Comparison of ENCODE assay signal across 8 mouse cellular contexts in the genomic region with DNA sequence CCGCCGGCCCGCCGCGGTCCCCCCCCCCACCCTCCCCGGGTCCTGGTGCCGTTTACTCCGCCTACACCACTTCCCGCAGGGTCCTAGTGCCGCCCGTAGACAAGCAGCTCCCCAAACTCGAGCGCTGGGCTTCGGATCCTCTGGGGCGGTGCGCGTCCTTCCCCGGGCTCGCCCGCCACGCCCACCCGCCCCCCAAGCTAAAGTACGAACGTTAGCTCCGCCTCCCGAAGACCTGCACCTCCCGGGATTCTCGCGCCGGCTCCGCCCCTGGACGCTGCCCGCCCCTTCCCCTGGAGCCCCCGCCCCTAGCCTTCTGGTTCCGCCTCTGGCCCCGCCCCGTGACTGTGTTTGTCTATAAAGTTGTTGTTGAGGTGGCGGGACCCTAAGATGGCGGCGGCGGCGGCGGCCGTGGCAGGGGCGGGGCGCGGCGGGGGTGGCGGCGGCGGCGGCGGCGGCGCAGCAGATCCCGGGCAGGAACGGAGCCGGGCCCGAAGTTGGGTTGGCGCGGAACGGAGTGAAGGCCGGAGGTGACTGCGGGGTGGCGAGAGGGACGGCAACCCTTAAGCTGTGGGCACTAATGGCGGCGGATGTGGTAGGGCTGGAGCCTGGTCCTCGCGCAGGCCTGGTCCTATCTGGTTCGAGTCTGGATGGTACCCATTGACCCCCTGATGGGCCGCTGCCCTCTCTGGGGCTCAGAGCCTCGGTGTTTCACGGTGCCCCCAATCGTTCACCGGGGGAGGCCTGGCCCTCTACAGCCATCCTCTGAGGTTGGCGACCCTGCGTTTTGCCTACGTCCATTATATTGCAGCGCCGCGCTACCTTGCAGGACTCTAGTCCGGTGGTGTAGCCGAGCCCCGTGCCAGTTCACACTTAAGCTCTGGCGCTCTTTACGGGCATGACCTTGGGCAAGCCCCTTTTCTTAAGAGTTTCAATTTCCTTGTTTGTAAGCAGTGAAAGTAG. TPM values are rescaled to one million over a fixed set of nuclear protein-coding genes. Genes with fewer than 3 reads are reported as not detected.
DNase-seq lines count a peak whose midpoint lies in the region; ATAC-seq and TF ChIP-seq lines count a peak whose summit lies in the region.

A gene (minus strand): TSS at position 198 of the 960 bp plus-strand sequence.
A gene (plus strand): TSS at position 363 of the 960 bp plus-strand sequence.

- ATAC-seq in cerebellum, adult (ENCODE audit: insufficient number of reproducible peaks, low FRiP score, low TSS enrichment) = peak; percentile 63
- peak; percentile 94 for ATAC-seq in forebrain, embryonic 14.5 days
- peak; percentile 94 for ATAC-seq in neural tube, embryonic 15.5 days (ENCODE audit: low FRiP score)

- no peak for TF ChIP-seq EP300 in ES-Bruce4 (IDR thresholded peaks at IDR 0.05; ENCODE audit: insufficient read depth, low read depth, low read length)

- TF ChIP-seq POLR2A in ES-Bruce4 (IDR thresholded peaks at IDR 0.05; ENCODE audit: insufficient read depth, low read length) = no peak

- no peak for TF ChIP-seq CTCF in ES-Bruce4 (IDR thresholded peaks at IDR 0.05; ENCODE audit: low read depth, low read length)

- DNase-seq in forebrain, embryonic 14.5 days (ENCODE audit: low spot score) = peak; percentile 98
- DNase-seq in heart, postnatal 14 days = peak; percentile 95 to 96
- peak; percentile 94 for DNase-seq in layer of hippocampus, adult 11-12 months (ENCODE audit: low spot score)
- DNase-seq in lung, adult 18-20 months = peak; percentile 91 to 93
- DNase-seq in testis, postnatal 14 days (ENCODE audit: low spot score) = peak; percentile 96

- H3K4me1 ChIP-seq in ES-Bruce4 (ENCODE audit: control insufficient read depth, insufficient read depth, low read length) = no peaks in the 10 kb centered on the region
- peaks cover 16% of the 10 kb centered on the region for H3K4me1 ChIP-seq in forebrain, embryonic 14.5 days (ENCODE audit: control insufficient read depth, insufficient read depth, low read length)
- peaks cover 53% of the 10 kb centered on the region for H3K4me1 ChIP-seq in neural tube, embryonic 15.5 days

- H3K27ac ChIP-seq in ES-Bruce4 (ENCODE audit: insufficient read depth, low read length) = peak within 1 kb of the TSS; percentile 34
- H3K27ac ChIP-seq in forebrain, embryonic 14.5 days (ENCODE audit: low read depth, low read length) = peak within 1 kb of the TSS; percentile 89
- H3K27ac ChIP-seq in neural tube, embryonic 15.5 days (replicated peaks) = peak within 1 kb of the TSS; percentile 95

- H3K4me2 ChIP-seq in forebrain, embryonic 14.5 days (ENCODE audit: low read length) = peak within 1 kb of the TSS; percentile 82
- H3K4me2 ChIP-seq in neural tube, embryonic 15.5 days = peak within 1 kb of the TSS; percentile 90

- H3K9ac ChIP-seq in ES-Bruce4 (ENCODE audit: low read depth, poor library complexity, severe bottlenecking) = peak within 1 kb of the TSS; percentile 97
- H3K9ac ChIP-seq in forebrain, embryonic 14.5 days (ENCODE audit: low read length) = peak within 1 kb of the TSS; percentile 94
- H3K9ac ChIP-seq in neural tube, embryonic 15.5 days (replicated peaks) = peak within 1 kb of the TSS; percentile 93

- H3K36me3 ChIP-seq in ES-Bruce4 (ENCODE audit: control insufficient read depth, insufficient read depth, low read length, poor library complexity, severe bottlenecking) = no peaks in the 10 kb centered on the region
- H3K36me3 ChIP-seq in forebrain, embryonic 14.5 days (ENCODE audit: control insufficient read depth, insufficient read depth, low read length) = peaks cover 37% of the 10 kb centered on the region
- H3K36me3 ChIP-seq in neural tube, embryonic 15.5 days = peaks cover 41% of the 10 kb centered on the region

- no peaks in the 10 kb centered on the region for H3K27me3 ChIP-seq in ES-Bruce4 (ENCODE audit: control insufficient read depth, insufficient read depth, low read length, poor library complexity, severe bottlenecking)
- H3K27me3 ChIP-seq in forebrain, embryonic 14.5 days (replicated peaks; ENCODE audit: control insufficient read depth, insufficient read depth, low read length) = no peaks in the 10 kb centered on the region
- no peaks in the 10 kb centered on the region for H3K27me3 ChIP-seq in neural tube, embryonic 15.5 days (replicated peaks)

- peak within 1 kb of the TSS; percentile 99 for H3K4me3 ChIP-seq in ES-Bruce4 (ENCODE audit: low read depth, low read length)
- H3K4me3 ChIP-seq in forebrain, embryonic 14.5 days (ENCODE audit: low read depth, low read length) = peak within 1 kb of the TSS; percentile 88
- peak within 1 kb of the TSS; percentile 88 for H3K4me3 ChIP-seq in neural tube, embryonic 15.5 days (replicated peaks)

- intact Hi-C loops in heart, postnatal 14 days (cut with DNase I) = loop anchor here (2.0 kb wide), 1 partner anchor 36 kb away; a partner anchor contains a TSS

- under 1% methylated on average over 65 of the region's 87 CpGs for WGBS in forebrain, embryonic 14.5 days
- under 1% methylated on average over 75 of the region's 87 CpGs for WGBS in neural tube, embryonic 15.5 days

- no peaks in the 10 kb centered on the region for H3K9me3 ChIP-seq in ES-Bruce4 (replicated peaks; ENCODE audit: control insufficient read depth, insufficient read depth, low read length, poor library complexity, severe bottlenecking)
- H3K9me3 ChIP-seq in forebrain, embryonic 14.5 days (replicated peaks; ENCODE audit: control insufficient read depth, low read length) = no peaks in the 10 kb centered on the region
- no peaks in the 10 kb centered on the region for H3K9me3 ChIP-seq in neural tube, embryonic 15.5 days (replicated peaks)

RNA-seq across cellular contexts. Expression of the first gene that starts in this region (rescaled TPM):
- 138 and 154 TPM in 2 replicates for polyA plus RNA-seq in ES-Bruce4 (2011; ENCODE audit: insufficient read depth, insufficient read length, low read depth, missing spikeins)
- 255 and 263 TPM in 2 replicates for polyA plus RNA-seq in forebrain, embryonic 14.5 days (2014; fragmentation: Nextera tagmentation; extraction: Ambion mirVana)
- 100 to 1,000 TPM; 252 to 264 TPM for total RNA-seq in heart, postnatal 14 days (2021)
- 300 and 329 TPM in 2 replicates for polyA plus RNA-seq in neural tube, embryonic 15.5 days (2015; fragmentation: Nextera tagmentation; extraction: Ambion mirVana)

RNA-seq across cellular contexts. Expression of the second gene that starts in this region (rescaled TPM):
- 17.5 and 21.9 TPM in 2 replicates for polyA plus RNA-seq in ES-Bruce4 (2011; ENCODE audit: insufficient read depth, insufficient read length, low read depth, missing spikeins)
- polyA plus RNA-seq in forebrain, embryonic 14.5 days (2014; fragmentation: Nextera tagmentation; extraction: Ambion mirVana) = 36.7 and 46.9 TPM in 2 replicates
- 10 to 100 TPM; 39.9 to 41.9 TPM for total RNA-seq in heart, postnatal 14 days (2021)
- 84.7 and 87.3 TPM in 2 replicates for polyA plus RNA-seq in neural tube, embryonic 15.5 days (2015; fragmentation: Nextera tagmentation; extraction: Ambion mirVana)

Comparison
In these comparisons a context has a peak if more than half of its experiments do, and no peak if none do; other contexts are left out.
1. Peak in every context shown above with its lines: DNase-seq, ATAC-seq, H3K4me3 ChIP-seq and H3K27ac ChIP-seq.
2. H3K27ac ChIP-seq: peak in every context shown above with its lines; median percentile 95 in neural tube, embryonic 15.5 days; 89 in forebrain, embryonic 14.5 days; 34 in ES-Bruce4.